In the genomic region with DNA sequence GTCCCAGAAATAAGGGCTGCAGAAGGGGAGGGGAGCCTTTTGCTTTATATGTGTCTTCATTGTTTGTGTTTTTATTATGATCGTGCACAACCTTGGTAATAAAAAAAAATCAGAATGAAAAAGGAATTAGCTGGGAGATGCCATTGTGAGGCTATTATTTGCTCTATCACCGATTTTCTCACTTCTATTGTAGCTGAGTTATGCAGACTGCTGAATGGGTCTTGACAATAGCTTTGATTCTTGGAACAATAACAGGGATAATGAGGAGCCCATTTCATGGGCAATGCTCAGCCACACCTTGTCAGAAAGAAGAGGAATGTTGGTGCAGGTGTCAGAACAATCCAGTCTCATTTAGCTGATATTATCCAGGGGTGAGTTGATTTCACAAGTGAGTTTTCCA, we compare ENCODE assay signal across 18 mouse cellular contexts.
"Had no signal": no experiment of that assay in that cellular context is flagged by ENCODE, and none has a peak within 500 bp of the region (broad histone marks: within the 10 kb centered on the region; RNA-seq: fewer than 3 reads in every experiment).

No protein-coding gene starts in this region.

- H3K27me3 ChIP-seq: liver, embryonic 15.5 days; neural tube, embryonic 13.5 days; neural tube, embryonic 15.5 days; stomach, embryonic 15.5 days had no signal

- H3K4me3 ChIP-seq: liver, embryonic 15.5 days; midbrain, embryonic 10.5 days; myocyte; neural tube, embryonic 13.5 days; neural tube, embryonic 15.5 days; stomach, embryonic 15.5 days had no signal

- H3K4me2 ChIP-seq: liver, embryonic 15.5 days; lung, embryonic 14.5 days; neural tube, embryonic 13.5 days; neural tube, embryonic 15.5 days; stomach, embryonic 15.5 days had no signal

- H3K36me3 ChIP-seq: liver, embryonic 15.5 days; midbrain, embryonic 10.5 days; neural tube, embryonic 13.5 days; neural tube, embryonic 15.5 days; stomach, embryonic 15.5 days had no signal

- ATAC-seq: liver, postnatal 0 days; midbrain, embryonic 16.5 days had no signal

- H3K9ac ChIP-seq: liver, embryonic 15.5 days; liver, postnatal 0 days; lung, embryonic 14.5 days; neural tube, embryonic 13.5 days; neural tube, embryonic 15.5 days; stomach, embryonic 15.5 days had no signal

- H3K4me1 ChIP-seq: liver, embryonic 15.5 days; midbrain, embryonic 10.5 days; neural tube, embryonic 13.5 days; neural tube, embryonic 15.5 days; stomach, embryonic 15.5 days had no signal

- DNase-seq: liver, postnatal 0 days; lung, embryonic 14.5 days; lung, postnatal 10 days; lung, postnatal 4 days; midbrain, embryonic 14.5 days; retina, postnatal 1 day; right cerebral cortex, adult 18-20 months; thymus, adult 2 months; thymus, postnatal 25 days; thymus, postnatal 4 days had no signal

- H3K27ac ChIP-seq: liver, embryonic 15.5 days; midbrain, embryonic 10.5 days; neural tube, embryonic 13.5 days; neural tube, embryonic 15.5 days; stomach, embryonic 15.5 days; stomach, postnatal 0 days had no signal

- H3K9me3 ChIP-seq: liver, embryonic 15.5 days; midbrain, embryonic 10.5 days; neural tube, embryonic 13.5 days; neural tube, embryonic 15.5 days; stomach, embryonic 15.5 days had no signal
